Mouse (Mus musculus) G1E (cell line): ENCODE results near the gene Dhx32.

Experiments
- CTCF ChIP-seq: IDR thresholded peaks from 2 replicates; pipeline ENCODE4 v1.5.1; 2012; ENCODE audit warnings: low read depth, low read length, inconsistent platforms, mixed read lengths
- GATA1 ChIP-seq: IDR thresholded peaks from 2 replicates; pipeline ENCODE4 v1.6.1; 2012; ENCODE audit warnings: borderline replicate concordance, low read length, inconsistent platforms, mixed read lengths
- POLR2AphosphoS5 ChIP-seq: IDR thresholded peaks from 2 replicates; pipeline ENCODE4 v1.6.1; 2012; ENCODE audit warnings: low read depth, low read length, inconsistent platforms; ENCODE audit not compliant: insufficient replicate concordance

DNA sequence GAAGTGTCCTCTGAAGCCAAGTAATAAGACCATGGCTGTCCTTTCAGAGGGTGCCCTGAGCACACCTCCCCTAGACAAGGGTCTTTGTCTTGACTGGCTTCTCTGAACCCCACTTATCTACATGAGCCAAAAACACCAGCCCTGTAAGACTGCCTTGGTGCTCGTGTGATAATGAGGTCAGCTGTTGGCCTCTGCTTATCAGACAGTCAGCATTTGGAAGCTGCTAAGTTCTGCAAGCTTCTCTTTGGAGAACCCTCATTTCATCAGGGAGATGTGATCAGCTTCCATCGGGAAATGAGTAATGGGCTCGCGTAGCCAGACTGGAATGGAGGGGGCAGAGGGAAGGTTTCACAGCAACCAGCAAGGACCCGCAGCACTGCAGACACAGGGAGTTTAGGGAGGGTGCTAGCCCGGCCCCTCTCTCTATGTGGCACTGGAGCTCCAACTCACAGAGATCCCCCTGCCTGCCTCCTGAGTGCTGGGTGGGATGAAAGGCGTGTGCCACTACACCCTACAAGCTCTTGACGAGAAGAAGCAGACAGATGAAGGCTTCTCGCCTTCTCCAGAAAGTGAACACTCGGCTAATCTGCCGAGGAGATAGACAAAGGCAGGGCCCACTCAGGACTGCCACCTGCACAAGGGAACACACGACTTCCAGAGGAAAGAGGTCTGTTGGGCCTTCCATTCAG is 84.4 kb downstream of the Dhx32 start:
- TF ChIP-seq CTCF, result no peak
- no peak for TF ChIP-seq GATA1
- TF ChIP-seq POLR2AphosphoS5, result no peak
